Mouse (Mus musculus): ENCODE results near the gene Gm6526.
"Not testable (repeated sequence)": the region's sequence is repeated elsewhere in the genome, so short reads cannot be mapped to it uniquely, and the experiment has no call there.

DNA sequence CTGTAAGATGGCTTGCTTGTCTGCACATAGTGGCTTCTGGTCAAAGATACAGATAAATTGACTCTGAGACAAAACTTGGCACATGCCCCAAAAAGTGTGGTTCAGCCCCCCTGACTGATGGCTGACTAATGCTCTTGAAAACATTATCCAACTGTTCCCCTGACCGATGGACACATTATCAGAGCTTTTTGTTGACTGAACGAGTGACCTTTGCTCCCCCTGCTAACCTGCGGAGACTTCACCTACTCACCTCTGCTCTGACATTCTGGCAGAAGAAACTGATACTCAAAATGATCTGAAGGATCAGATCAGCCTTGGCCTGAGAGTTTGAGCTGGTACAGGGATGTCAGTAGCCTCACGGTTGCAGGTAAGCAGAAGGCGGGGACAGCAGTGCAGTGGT is 46.1 kb downstream of the Gm6526 start:
- not testable (repeated sequence) for TF ChIP-seq CTCF (conservative IDR thresholded peaks at IDR 0.05; ENCODE audit: low read length); POU5F1 (IDR thresholded peaks at IDR 0.05; ENCODE audit: borderline replicate concordance, low read length); NANOG (IDR thresholded peaks at IDR 0.05; ENCODE audit: borderline replicate concordance, low read length)
